Mouse (Mus musculus) midbrain, embryonic 15.5 days (tissue): ENCODE measurements around the gene BC005624. TPM values are rescaled to one million over a fixed set of nuclear protein-coding genes. Genes with fewer than 3 reads are reported as not detected.

Source experiments
- polyA plus RNA-seq: library from polyadenylated mRNA; unstranded; fragments of >200 nt; fragmentation: Nextera tagmentation; extraction: Ambion mirVana; gene quantifications from 2 replicates; pipeline ENCODE4 v1.2.1, GENCODE M21; 2015

The BC005624 gene
- polyA plus RNA-seq, 1 experiment from 2014 or later: 96.4 TPM

Other genes starting within 250 kb of the BC005624 start
- gene 1700001O22Rik, start 178.5 kb downstream of the BC005624 start, polyA plus RNA-seq: 1.2 and 1.7 TPM in 2 replicates
- gene Ntmt1, start 174.4 kb downstream of the BC005624 start, polyA plus RNA-seq: 122 and 123 TPM in 2 replicates
- 44.9 and 47.5 TPM in 2 replicates for gene Asb6, start 151.9 kb downstream of the BC005624 start, polyA plus RNA-seq
- gene Prrx2, start 147.2 kb downstream of the BC005624 start, polyA plus RNA-seq: 3.7 and 4.0 TPM in 2 replicates
- 5.1 and 6.3 TPM in 2 replicates for gene Ptges, start 52.3 kb downstream of the BC005624 start, polyA plus RNA-seq
- 19.9 and 20.8 TPM in 2 replicates for gene Tor1b, start 29.2 kb downstream of the BC005624 start, polyA plus RNA-seq
- 90.6 and 97.3 TPM in 2 replicates for gene Tor1a, start 14.3 kb downstream of the BC005624 start, polyA plus RNA-seq
- gene Usp20, start 78 bp upstream of the BC005624 start, polyA plus RNA-seq: 50.2 and 55.5 TPM in 2 replicates
- 29.6 and 29.7 TPM in 2 replicates for gene Fnbp1, start 159.8 kb upstream of the BC005624 start, polyA plus RNA-seq
- gene Gpr107, start 170.1 kb upstream of the BC005624 start, polyA plus RNA-seq: 39.6 and 41.0 TPM in 2 replicates